7 mouse cellular contexts compared by ENCODE assay signal in the genomic region with DNA sequence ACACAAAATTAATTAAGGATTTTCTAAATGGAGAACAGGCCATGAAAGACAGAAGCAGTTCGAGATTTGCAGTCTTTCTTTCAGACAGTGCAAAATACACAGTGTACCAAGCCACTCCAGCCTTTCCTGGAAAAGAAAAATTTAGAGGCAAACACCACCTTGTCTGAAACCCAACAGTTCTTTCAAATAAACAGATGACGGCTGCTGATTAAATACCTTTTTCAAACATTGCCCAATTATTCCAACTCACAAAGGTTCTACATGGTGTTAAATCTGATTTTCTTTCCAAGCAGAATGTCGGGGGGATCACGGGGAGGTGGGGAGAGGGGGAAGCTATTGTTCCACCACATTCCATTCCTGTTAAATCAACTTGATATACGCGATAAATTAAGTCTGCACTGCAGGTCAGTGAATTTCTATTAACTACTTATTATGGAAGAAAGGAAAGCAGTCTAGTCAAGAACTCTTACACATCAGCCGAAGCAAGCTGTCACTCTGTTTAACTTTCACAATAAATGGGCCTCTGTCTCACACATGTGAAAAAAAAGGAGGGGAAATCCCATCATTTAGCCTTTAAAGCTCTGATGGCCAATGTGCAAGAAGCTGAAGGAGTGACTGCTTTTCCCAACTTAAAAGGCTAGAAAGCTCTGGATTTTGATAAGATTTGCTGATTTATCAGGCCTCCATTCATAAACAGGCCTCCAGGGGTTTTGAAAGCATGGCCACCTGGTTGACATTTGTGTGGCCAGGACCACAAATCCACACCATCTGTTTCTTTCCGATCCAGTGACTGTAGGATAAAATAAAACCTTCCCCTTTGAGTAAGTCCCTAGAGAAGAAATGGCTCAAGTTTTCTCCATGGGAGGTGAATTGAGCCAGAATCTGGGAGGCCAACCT.
A peak's percentile ranks its signal among the peaks of the same experiment; 100 is the strongest.
DNase-seq lines count a peak whose midpoint lies in the region; ATAC-seq and TF ChIP-seq lines count a peak whose summit lies in the region.

No protein-coding gene starts in this region.

- peak overlapping the region; percentile 82 for H3K27ac ChIP-seq in hindbrain, embryonic 11.5 days (ENCODE audit: low read depth, low read length)
- H3K27ac ChIP-seq in midbrain, embryonic 15.5 days = peak overlapping the region; percentile 64

- POLR2A ChIA-PET in Patski (lab: Charles Lee) = no interaction called here

- H3K27me3 ChIP-seq in Patski = no peaks in the 10 kb centered on the region
- no peaks in the 10 kb centered on the region for H3K27me3 ChIP-seq in hindbrain, embryonic 11.5 days (ENCODE audit: control insufficient read depth, insufficient read depth, low read length)
- H3K27me3 ChIP-seq in midbrain, embryonic 15.5 days (replicated peaks) = no peaks in the 10 kb centered on the region

- no peaks in the 10 kb centered on the region for H3K36me3 ChIP-seq in hindbrain, embryonic 11.5 days (ENCODE audit: control insufficient read depth, insufficient read depth, low read length)
- no peaks in the 10 kb centered on the region for H3K36me3 ChIP-seq in midbrain, embryonic 15.5 days (replicated peaks)

- WGBS in hindbrain, embryonic 11.5 days = 11% methylated on average over 8 of the region's 8 CpGs
- 7% methylated on average over 8 of the region's 8 CpGs for WGBS in midbrain, embryonic 15.5 days

- no peak overlapping the region for H3K9ac ChIP-seq in hindbrain, embryonic 11.5 days (ENCODE audit: low read depth, low read length)
- H3K9ac ChIP-seq in midbrain, embryonic 15.5 days = no peak overlapping the region

- peak; percentile 9 for DNase-seq in Patski (ENCODE audit: low read depth, low spot score)
- DNase-seq in embryo, embryonic 11 days = peak; percentile 75
- peak; percentile 47 for DNase-seq in hindbrain, embryonic 11.5 days (ENCODE audit: low spot score)
- DNase-seq in natural killer cell, adult 2 months (ENCODE audit: low spot score in 2 of 2) = no peak
- DNase-seq in left cerebral cortex, adult 8-10 months (ENCODE audit: low spot score in 2 of 2) = no peak

- CTCF ChIA-PET in Patski (lab: Charles Lee) = no interaction called here

- H3K4me1 ChIP-seq in hindbrain, embryonic 11.5 days (replicated peaks; ENCODE audit: control insufficient read depth, insufficient read depth, low read length) = 0 out of 2 replicates have a peak, but pooled peaks cover 6% of the 10 kb centered on the region
- H3K4me1 ChIP-seq in midbrain, embryonic 15.5 days = peaks cover 24% of the 10 kb centered on the region

- TF ChIP-seq CTCF in Patski (IDR thresholded peaks at IDR 0.05) = no peak

- no peaks in the 10 kb centered on the region for H3K9me3 ChIP-seq in hindbrain, embryonic 11.5 days (ENCODE audit: control insufficient read depth, low read length)
- no peaks in the 10 kb centered on the region for H3K9me3 ChIP-seq in midbrain, embryonic 15.5 days

- in situ Hi-C loops in Patski (cut with MboI; ENCODE audit: low pct_unique_long_range_greater_than_20kb) = no loop called here

- ATAC-seq in Patski = no peak
- ATAC-seq in hindbrain, embryonic 11.5 days (ENCODE audit: low FRiP score) = peak; percentile 67
- ATAC-seq in midbrain, embryonic 15.5 days (replicated peaks) = peak; percentile 65
- ATAC-seq in activated CD4-positive, CD25-positive, alpha-beta regulatory T cell, adult 4 months = no peak

- H3K4me2 ChIP-seq in hindbrain, embryonic 11.5 days (replicated peaks; ENCODE audit: low read depth, low read length) = peak overlapping the region; percentile 19
- peak overlapping the region; percentile 37 for H3K4me2 ChIP-seq in midbrain, embryonic 15.5 days

- H3K4me3 ChIP-seq in hindbrain, embryonic 11.5 days (ENCODE audit: low read depth, low read length) = no peak overlapping the region
- H3K4me3 ChIP-seq in midbrain, embryonic 15.5 days = 0 out of 2 replicates have a peak overlapping the region, but pooled peaks have one; percentile 1

Comparison
In these comparisons a context has a peak if more than half of its experiments do, and no peak if none do; other contexts are left out.
1. ATAC-seq: peak in hindbrain, embryonic 11.5 days (single experiment) and midbrain, embryonic 15.5 days (single experiment); none in Patski (single experiment) and activated CD4-positive, CD25-positive, alpha-beta regulatory T cell, adult 4 months (single experiment).
2. DNase-seq: peak in Patski (single experiment), embryo, embryonic 11 days (single experiment) and hindbrain, embryonic 11.5 days (single experiment); none in natural killer cell, adult 2 months (0 of 2) and left cerebral cortex, adult 8-10 months (0 of 2).